Mouse (Mus musculus) limb, embryonic 11.5 days (tissue): ENCODE measurements at regions not wholly inside any gene's neighbourhood (a gene's known extent, or its start where the extent isn't known, plus 50 kb on each side); places are given as distances from the start of the nearest gene placed in this dataset.

Experiments used
- ATAC-seq: fragments of 200-750 bp; cut with Nextera tagmentation; 2 replicates; pipeline ENCODE4 v1.8.0; 2017; ENCODE audit warnings: low read depth; ENCODE audit not compliant: insufficient number of reproducible peaks, low FRiP score, low TSS enrichment
- DNase-seq: peaks from one replicate; pipeline ENCODE4 v3.0.0-alpha.2; 2015; ENCODE audit warnings: low spot score
- H3K27ac ChIP-seq: fragments of 300-500 bp; sonication (generic); replicated peaks from 2 replicates; pipeline ENCODE4 v1.5.1; 2014; ENCODE audit warnings: low read depth, mild to moderate bottlenecking, low read length
- H3K27me3 ChIP-seq: fragments of 300-500 bp; sonication (generic); 2 replicates; pipeline ENCODE4 v1.6.1; 2014; ENCODE audit warnings: mild to moderate bottlenecking, low read length, mixed read lengths; ENCODE audit not compliant: control insufficient read depth, insufficient read depth
- H3K36me3 ChIP-seq: fragments of 300-500 bp; sonication (generic); 2 replicates; pipeline ENCODE4 v1.6.1; 2014; ENCODE audit warnings: mild to moderate bottlenecking, low read length, moderate library complexity, mixed read lengths; ENCODE audit not compliant: control insufficient read depth, insufficient read depth
- H3K4me1 ChIP-seq: fragments of 300-500 bp; sonication (generic); 2 replicates; pipeline ENCODE4 v1.6.1; 2014; ENCODE audit warnings: low read length, mixed read lengths; ENCODE audit not compliant: control insufficient read depth, insufficient read depth
- H3K4me2 ChIP-seq: fragments of 300-500 bp; sonication (generic); 2 replicates; pipeline ENCODE4 v1.6.1; 2014; ENCODE audit warnings: low read depth, mild to moderate bottlenecking, moderate library complexity; ENCODE audit not compliant: severe bottlenecking
- H3K4me3 ChIP-seq: fragments of 300-500 bp; sonication (generic); 2 replicates; pipeline ENCODE4 v1.5.1; 2014; ENCODE audit warnings: low read depth, low read length
- H3K9ac ChIP-seq: fragments of 300-500 bp; sonication (generic); 2 replicates; pipeline ENCODE4 v1.6.1; 2014; ENCODE audit warnings: mild to moderate bottlenecking, low read length
- H3K9me3 ChIP-seq: fragments of 300-500 bp; sonication (generic); 2 replicates; pipeline ENCODE4 v1.6.1; 2016; ENCODE audit warnings: low read length; ENCODE audit not compliant: control insufficient read depth
- WGBS: fragments of 180-500 bp; shearing (Covaris S2); extraction: QIAGEN DNeasy Blood & Tissue Kit; methylation state at CpG from one replicate; pipeline ENCODE4 v1.1.7; 2014; 5-methylcytosine and 5-hydroxymethylcytosine counted together

GRCm38 (mm10) chr13:101535331-101535866 is 232.6 kb downstream of the Pik3r1 start:
- Histone ChIP-seq H3K4me2 (no peak overlapping the region), H3K9me3 (no peaks in the 10 kb centered on the region), H3K36me3 (no peaks in the 10 kb centered on the region), H3K27ac (no peak overlapping the region), H3K27me3 (no peaks in the 10 kb centered on the region), H3K4me3 (no peak overlapping the region), H3K4me1 (peaks cover 1% of the 10 kb centered on the region; the same call in 1 of the 2 replicates), H3K9ac (no peak overlapping the region)
- 94% methylated on average over 3 of the region's 3 CpGs for WGBS
- ATAC-seq (no peak), DNase-seq (no peak)

- Histone ChIP-seq H3K9me3 (no peaks in the 10 kb centered on the region), H3K27me3 (no peaks in the 10 kb centered on the region), H3K27ac (no peak overlapping the region), H3K9ac (no peak overlapping the region), H3K36me3 (no peaks in the 10 kb centered on the region), H3K4me3 (no peak overlapping the region), H3K4me1 (no peaks in the 10 kb centered on the region), H3K4me2 (no peak overlapping the region)
- ATAC-seq (no peak), DNase-seq (no peak)
- 74% methylated on average over 6 of the region's 6 CpGs for WGBS
These were observed 233.5 kb downstream of the Pik3r1 start for GRCm38 (mm10) chr13:101534490-101534889.

DNA sequence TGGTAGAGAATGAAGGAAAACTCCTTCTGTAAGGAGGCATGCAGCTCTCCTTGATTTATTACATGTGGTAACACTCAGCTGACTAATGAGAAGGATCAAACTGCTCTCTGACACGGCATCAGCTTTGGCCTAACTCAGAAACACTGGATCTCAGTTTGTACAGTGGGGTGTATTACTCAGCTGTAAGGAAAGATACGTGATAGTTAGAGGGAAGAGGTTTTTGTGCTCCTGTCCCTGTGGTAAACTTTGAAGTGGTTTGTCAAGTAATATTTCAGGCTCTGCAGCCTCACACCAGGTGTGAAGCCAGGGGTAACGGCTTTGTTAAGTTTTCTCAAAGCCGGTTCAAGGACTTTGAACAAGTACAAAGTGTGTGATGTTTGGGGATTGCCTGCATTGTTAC is 235.1 kb downstream of the Pik3r1 start:
- Histone ChIP-seq H3K27ac (no peak overlapping the region), H3K9ac (no peak overlapping the region), H3K9me3 (no peaks in the 10 kb centered on the region), H3K4me2 (no peak overlapping the region), H3K36me3 (no peaks in the 10 kb centered on the region), H3K4me3 (no peak overlapping the region), H3K27me3 (no peaks in the 10 kb centered on the region), H3K4me1 (no peaks in the 10 kb centered on the region)
- 43% methylated on average over 4 of the region's 4 CpGs for WGBS
- DNase-seq (no peak), ATAC-seq (no peak)

DNA sequence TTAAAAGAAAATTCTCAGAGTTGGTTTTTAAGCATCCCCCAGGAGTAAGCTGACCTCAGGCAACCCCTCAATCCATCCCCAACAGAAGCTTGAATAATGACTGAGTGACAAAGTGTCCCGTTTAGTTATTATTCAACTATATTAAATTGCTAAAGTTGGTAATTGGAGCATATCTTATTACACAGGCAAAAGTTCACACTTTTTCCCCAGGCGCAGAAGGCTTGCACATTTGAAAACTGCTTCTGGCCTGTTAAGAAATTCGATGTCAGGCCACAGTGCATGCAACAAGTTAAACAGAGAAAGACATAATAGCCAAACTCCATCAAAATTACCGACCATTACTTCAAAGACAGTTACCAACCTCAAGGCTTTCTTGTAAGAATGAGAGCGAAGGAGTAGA is 240.3 kb downstream of the Pik3r1 start:
- 85% methylated on average over 5 of the region's 5 CpGs for WGBS

DNA sequence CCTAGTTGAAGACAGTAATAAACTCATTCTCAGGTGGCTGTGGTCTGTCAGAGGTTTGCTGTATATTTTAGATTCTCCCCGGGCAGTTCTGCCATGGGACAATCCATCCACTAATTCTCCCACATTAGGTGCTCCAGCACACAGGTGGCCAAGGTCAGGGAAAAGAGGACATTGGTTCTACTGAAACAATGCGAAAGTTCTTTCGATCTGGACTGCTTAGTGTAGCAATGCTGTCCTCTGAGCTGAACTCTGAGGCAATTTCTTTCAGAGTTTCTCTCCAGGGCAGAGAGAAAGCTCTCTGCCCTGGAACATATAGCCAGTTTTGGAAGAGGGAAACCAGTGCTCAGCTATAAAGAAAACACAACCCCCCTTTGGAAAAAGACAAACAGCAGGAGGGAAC is 243.2 kb downstream of the Pik3r1 start:
- Histone ChIP-seq H3K4me1 (no peaks in the 10 kb centered on the region), H3K27ac (no peak overlapping the region), H3K9ac (no peak overlapping the region), H3K9me3 (no peaks in the 10 kb centered on the region), H3K4me3 (no peak overlapping the region), H3K27me3 (no peaks in the 10 kb centered on the region), H3K4me2 (no peak overlapping the region), H3K36me3 (no peaks in the 10 kb centered on the region)
- ATAC-seq (no peak), DNase-seq (no peak)
- WGBS, result 91% methylated on average over 3 of the region's 3 CpGs

More for the DNA sequence above, 240.3 kb downstream of the Pik3r1 start:
- Histone ChIP-seq H3K36me3 (no peaks in the 10 kb centered on the region), H3K4me3 (no peak overlapping the region), H3K9me3 (no peaks in the 10 kb centered on the region), H3K4me2 (no peak overlapping the region), H3K27me3 (no peaks in the 10 kb centered on the region), H3K9ac (no peak overlapping the region), H3K4me1 (no peaks in the 10 kb centered on the region), H3K27ac (no peak overlapping the region)
- no peak for ATAC-seq
- DNase-seq, result no peak

- Histone ChIP-seq H3K9me3 (no peaks in the 10 kb centered on the region), H3K4me2 (no peak overlapping the region), H3K4me3 (no peak overlapping the region), H3K4me1 (no peaks in the 10 kb centered on the region), H3K27me3 (no peaks in the 10 kb centered on the region), H3K27ac (no peak overlapping the region), H3K9ac (no peak overlapping the region), H3K36me3 (no peaks in the 10 kb centered on the region)
- DNase-seq, result no peak
- 92% methylated on average over 3 of the region's 3 CpGs for WGBS
- ATAC-seq, result no peak
These were observed 243.8 kb downstream of the Pik3r1 start for GRCm38 (mm10) chr13:101524223-101524622.

GRCm38 (mm10) chr13:101523492-101523891 is 244.5 kb downstream of the Pik3r1 start:
- no peak overlapping the region for H3K4me3 ChIP-seq
- H3K27ac ChIP-seq, result no peak overlapping the region
- no peak overlapping the region for H3K4me2 ChIP-seq
- H3K9me3 ChIP-seq, result no peaks in the 10 kb centered on the region
- DNase-seq (no peak), ATAC-seq (no peak)
- 90% methylated on average over 3 of the region's 3 CpGs for WGBS
- no peaks in the 10 kb centered on the region for H3K36me3 ChIP-seq
- H3K9ac ChIP-seq, result no peak overlapping the region
- H3K4me1 ChIP-seq, result no peaks in the 10 kb centered on the region
- no peaks in the 10 kb centered on the region for H3K27me3 ChIP-seq

GRCm38 (mm10) chr13:101522597-101522996 is 245.4 kb downstream of the Pik3r1 start:
- WGBS, result 89% methylated on average over 2 of the region's 2 CpGs
- H3K27me3 ChIP-seq, result no peaks in the 10 kb centered on the region
- no peaks in the 10 kb centered on the region for H3K4me1 ChIP-seq
- DNase-seq, result no peak
- H3K9me3 ChIP-seq, result no peaks in the 10 kb centered on the region
- H3K4me3 ChIP-seq, result no peak overlapping the region
- no peak for ATAC-seq
- no peak overlapping the region for H3K27ac ChIP-seq
- H3K9ac ChIP-seq, result no peak overlapping the region
- no peak overlapping the region for H3K4me2 ChIP-seq
- H3K36me3 ChIP-seq, result no peaks in the 10 kb centered on the region

DNA sequence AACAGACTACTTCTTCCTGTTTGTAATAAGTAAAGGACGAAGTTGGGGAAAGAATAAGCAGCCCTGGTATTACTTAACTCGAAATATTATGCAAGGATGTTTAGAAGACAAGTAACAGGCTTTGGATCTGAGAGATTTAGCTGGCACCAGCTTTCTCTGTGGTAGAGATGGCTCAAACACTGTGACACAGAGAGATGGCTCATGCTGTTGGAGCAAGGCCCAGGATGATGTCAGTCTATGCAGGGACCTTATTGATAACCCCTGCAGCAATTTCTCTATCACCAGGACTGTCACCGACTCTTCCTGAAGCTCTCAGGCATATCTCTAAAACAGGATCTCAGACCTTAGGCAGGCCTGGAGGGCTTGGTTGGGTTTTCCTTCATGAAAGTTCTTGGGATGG is 254.7 kb downstream of the Pik3r1 start:
- H3K36me3 ChIP-seq, result no peaks in the 10 kb centered on the region
- WGBS, result 79% methylated on average over 3 of the region's 3 CpGs
- H3K27ac ChIP-seq, result no peak overlapping the region
- H3K4me1 ChIP-seq, result no peaks in the 10 kb centered on the region
- no peak overlapping the region for H3K9ac ChIP-seq
- H3K4me3 ChIP-seq, result no peak overlapping the region
- no peak for DNase-seq
- no peak for ATAC-seq
- no peaks in the 10 kb centered on the region for H3K27me3 ChIP-seq
- H3K4me2 ChIP-seq, result no peak overlapping the region
- H3K9me3 ChIP-seq, result no peaks in the 10 kb centered on the region
